Mouse (Mus musculus) spleen, embryonic (tissue): Measurements from ENCODE around the gene Arhgap8.

Source experiments
- CTCF ChIA-PET: fragments of 350-600 bp; sonication (Branson Sonifier 250); formaldehyde crosslinking; loops from one replicate; lab custom pipeline; 2022; lab: Charles Lee

Gene Arhgap8

DNA sequence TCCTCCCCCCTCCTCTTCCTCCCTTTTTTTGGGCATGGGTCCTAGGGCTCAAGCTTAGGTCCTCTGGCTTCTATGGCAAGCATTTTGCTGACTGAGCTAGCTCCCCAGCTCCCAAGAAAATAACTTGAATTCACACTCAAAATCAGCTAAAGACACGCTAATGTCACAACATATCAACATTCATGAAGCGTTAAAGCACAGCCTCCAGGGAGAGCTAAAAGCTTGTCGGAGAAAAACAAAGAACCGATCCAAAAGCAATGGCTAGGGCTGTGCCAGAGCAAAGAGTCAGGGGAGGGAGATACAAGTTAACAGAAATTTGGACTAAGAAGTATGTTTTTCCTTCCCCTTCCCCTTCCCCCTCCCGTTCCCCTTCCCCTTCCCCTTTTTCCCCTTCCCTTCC lies 58.7 kb downstream of the Arhgap8 start:
- CTCF ChIA-PET = no interaction called here

DNA sequence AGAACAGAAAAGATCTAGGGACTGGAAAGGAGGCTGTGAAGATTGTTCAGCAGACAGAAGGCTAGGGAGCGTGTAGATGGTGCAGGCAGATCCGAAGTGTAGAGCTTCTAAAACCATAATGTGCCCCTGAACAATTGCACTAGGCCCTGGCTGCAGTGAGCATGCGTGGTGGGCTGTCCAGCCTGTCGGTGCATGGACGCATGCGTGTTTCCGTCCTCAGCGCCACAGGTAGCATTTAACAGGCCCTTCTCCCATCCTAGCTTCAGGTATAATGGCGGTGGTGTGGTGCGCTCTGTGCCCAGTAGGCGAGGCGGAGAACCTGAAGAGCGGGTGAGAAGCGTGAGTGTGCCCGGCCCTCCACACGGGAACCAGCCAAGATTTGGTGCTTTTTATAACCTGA lies 65.0 kb downstream of the Arhgap8 start:
- CTCF ChIA-PET = no interaction called here

DNA sequence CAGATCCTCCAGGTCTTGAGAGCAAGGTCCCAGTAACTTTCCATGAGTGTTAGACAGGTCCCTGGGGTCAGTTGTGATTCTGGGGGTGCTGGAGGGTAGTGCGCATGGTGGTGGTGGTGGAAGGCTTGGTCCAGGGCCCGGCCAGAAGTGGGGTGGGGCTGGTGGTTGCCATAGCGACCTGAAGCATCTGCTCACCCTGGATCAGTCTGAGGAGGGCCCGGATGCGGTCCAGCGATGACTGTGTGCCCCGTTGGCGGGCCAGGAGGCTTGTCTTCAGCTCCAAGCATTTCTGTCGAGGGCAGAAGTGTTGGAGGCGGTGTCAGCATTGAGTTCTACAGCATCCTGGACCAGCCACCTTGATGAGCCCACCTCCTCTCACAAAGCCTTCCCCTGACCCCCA lies 67.3 kb downstream of the Arhgap8 start:
- CTCF ChIA-PET = no interaction called here

DNA sequence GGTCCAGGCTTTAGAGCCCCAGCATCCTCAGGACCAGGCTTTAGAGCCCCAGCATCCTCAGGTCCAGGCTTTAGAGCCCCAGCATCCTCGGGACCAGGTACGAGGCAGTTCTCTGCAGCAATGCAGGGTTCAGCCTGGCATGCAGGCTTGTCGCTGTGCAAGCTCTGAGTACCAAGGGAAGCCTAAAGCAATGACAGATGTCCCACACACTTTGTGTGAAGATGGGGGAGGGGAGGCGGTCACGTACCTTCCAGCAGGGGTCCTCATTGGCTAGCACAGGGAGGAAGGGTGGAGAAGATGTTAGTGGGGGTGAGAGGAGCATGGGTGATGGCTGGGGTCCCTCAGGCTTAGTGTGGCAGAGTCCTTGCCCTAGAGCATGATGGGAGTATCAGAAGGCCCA lies 73.8 kb downstream of the Arhgap8 start:
- CTCF ChIA-PET = no interaction called here

DNA sequence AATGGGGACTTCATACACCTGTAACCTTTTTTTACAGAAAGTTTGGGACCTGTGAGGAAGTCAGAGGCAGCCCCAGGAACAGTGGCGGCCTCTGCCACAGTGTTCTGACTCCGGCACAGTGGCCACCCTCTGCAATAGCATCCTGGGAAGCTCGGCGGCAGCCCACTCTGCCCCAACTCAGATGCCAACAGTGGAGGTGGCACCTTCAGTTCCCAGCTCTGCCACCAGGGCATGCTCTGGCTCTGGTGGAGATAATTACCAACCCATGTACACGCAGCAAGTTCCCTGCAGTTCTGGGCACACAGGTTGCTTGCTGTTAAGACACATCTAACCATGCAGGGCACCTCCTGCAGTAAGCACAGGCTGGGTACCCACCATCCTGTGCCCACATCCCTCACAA lies 80.3 kb downstream of the Arhgap8 start:
- CTCF ChIA-PET = interaction anchor here (0.7 kb wide), 1 partner anchor 18 kb away, joined by 5 read pairs; no protein-coding TSS in a partner anchor

DNA sequence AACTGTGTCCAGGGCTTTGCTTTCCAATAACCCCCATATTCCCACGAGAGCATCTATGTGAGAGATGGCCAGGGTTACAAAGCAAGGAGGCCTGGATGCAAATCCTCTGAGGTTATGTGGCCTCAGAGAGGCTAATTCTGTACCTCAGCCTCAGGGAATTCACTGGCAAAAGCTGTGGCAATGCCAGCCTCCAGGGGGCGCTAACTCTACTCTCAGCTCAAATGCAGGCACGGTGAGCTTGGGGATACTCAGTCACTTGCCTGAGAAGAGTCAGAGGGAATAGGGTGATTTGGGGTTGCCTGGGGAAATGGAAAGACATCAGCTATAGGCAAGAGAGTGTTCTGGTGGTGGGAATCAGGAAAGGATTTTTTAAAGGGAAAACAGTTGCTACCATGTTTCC lies 83.8 kb downstream of the Arhgap8 start:
- CTCF ChIA-PET = interaction anchor here (0.7 to 0.8 kb wide), 2 partner anchors 30 to 192 kb away, joined by 3 read pairs; no protein-coding TSS in a partner anchor

DNA sequence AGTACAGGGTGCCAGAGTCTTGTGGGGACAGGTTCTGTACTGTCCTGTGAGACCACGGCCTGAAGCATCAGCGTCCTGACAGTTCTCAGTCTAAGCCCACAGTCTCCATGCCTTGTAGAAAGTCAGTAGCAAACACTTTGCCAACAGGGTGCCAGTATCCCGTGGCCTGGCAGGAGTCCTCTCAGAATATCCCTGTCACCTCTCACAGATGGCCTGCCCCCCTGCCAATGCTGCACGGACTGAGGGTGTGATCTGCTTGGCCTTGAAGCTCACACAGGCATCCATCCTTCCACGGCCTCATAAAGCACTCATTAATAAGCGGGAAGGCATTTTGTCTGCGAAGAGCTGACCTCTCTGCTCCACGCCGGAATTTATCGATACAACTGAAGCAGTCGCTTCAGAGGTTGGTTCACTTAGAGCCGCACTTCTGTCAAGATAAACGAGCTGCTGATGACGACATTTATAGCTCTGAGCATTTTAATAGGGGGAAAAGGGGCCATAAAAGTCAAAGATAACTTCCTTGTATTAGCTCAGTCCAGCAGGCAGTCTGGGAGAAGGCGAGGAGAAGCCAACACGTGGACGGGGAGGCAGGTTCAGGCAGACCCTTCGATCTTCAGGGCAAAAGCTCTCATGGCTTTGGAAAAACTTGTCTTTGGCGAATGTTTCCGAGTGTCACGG lies 89.6 kb downstream of the Arhgap8 start:
- CTCF ChIA-PET = no interaction called here

DNA sequence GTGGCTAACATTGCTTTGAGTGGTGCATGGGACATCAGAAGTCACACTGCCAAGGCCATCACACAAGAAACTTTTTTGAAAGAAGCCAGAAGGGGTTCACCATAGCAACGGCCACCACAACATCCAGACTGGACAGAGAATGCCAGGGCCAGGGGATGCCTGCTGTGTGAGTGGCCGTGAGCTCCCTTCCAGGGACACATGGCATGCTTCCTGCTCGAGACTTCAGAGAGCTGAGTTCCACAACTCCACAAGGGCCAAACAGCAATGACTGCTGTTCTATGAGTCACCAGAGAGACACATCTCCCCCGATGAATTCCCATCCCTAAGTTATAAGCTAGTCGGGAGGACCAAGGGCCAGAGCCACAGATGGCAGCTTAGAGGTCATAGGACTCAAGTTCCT lies 91.3 kb downstream of the Arhgap8 start:
- CTCF ChIA-PET = no interaction called here

DNA sequence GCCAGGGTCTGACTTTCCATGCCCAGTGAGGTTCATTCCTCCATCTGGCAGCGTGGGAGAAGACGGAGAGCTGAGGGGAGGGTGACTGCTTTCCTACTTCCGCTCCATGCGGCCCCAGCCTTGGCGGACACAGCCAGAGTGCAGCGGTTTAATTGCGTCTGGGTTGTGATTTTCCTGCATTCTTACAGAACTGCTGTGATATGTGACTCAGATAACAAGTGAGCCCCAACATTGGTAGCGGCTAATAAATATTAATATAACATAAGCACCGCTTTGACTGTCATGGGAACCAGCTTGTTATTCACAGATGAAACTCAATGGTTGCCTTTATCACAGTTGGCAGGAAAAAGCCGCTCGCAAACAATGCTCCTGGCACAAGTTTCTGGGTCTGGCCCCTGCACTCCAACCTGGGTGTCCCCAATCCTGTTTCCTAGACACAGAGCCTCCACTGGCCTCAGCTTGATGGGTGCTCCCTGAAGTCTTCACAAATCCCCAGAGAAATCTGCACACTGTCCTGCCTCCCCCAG lies 93.0 kb downstream of the Arhgap8 start:
- CTCF ChIA-PET = no interaction called here

DNA sequence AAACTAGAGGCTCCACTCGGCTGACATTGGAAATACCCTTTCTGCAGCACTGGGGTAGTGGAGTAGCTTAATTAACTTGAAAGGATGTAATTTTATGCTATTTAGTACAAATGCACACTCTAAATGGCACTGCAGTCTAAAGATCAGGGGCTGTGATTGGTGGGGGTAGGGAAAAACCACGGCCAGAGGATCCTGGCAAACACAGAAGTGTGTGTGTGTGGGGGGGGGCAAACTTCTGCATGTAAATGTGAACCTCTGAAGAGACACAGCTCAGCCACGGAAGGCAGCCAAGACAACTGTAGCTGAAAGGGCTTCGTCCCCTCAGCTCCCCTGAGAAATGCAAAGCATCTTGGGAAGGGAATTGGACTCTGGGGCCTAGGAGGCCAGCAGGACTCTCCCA lies 95.3 kb downstream of the Arhgap8 start:
- CTCF ChIA-PET = interaction anchor here (0.6 kb wide), 1 partner anchor 706 kb away, joined by 3 read pairs; no protein-coding TSS in a partner anchor

DNA sequence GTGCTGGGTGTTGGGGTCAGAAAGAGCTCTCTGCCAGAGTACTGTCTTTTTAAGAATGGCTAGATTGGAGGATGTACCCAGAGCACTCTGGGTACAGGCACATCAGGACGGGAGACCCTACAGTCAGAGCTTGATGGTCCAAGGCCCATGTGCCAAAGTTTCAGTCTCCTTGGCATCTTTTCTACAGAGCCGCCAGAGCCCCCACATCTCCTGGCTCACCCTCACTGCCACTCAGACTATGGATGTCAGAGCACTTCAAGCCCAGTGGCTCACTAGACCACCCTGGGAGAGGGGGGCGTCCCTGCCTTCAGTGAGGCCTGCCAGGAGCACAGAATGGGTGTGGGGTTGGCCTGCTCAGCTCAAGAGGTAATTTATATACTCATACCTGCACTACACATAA lies 97.7 kb downstream of the Arhgap8 start:
- CTCF ChIA-PET = interaction anchor here (0.5 kb wide), 1 partner anchor 19 kb away, joined by 3 read pairs; no protein-coding TSS in a partner anchor

DNA sequence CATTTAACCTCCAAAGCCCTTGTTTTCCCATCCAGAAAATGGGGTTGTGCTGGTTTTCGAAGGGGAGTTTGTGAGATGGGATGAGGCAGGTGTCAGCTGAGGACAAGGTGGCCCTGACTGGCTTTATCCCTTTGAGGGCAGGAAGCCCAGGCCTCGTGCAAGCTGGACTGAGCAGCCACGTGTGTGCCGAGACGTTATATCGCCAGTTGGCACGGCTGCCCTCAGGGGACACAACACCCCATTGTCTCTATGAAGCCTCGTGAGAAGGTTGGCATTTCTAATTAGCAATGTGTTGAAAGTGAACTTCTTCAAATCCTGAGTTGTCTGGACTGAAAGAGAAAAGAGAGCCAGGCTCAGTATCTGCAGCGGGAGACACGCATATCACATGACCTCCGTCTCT lies 98.4 kb downstream of the Arhgap8 start:
- CTCF ChIA-PET = no interaction called here

DNA sequence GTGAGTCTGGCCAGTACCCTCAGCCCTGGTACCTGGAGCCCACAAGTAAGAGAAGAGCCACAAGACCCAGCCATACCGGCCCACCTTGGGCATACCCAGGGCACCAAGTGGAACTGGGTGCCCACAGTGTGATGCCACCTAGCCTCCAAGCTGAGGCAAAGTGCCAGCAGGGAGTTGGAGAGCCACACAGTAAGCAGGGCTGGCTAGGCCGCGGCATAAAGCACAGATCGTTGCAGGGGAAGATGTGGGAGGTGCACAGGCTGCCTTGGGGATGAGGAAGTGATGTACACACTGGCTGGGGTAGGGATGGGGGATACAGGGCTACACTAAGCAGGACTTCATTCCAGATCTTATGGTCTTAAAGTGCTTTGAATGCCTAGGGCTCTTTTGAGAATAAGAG lies 101.0 kb downstream of the Arhgap8 start:
- CTCF ChIA-PET = no interaction called here
